Mouse (Mus musculus): Measurements from ENCODE around the gene St6galnac6. TPM values are rescaled to one million over a fixed set of nuclear protein-coding genes. Genes with fewer than 3 reads are reported as not detected.

St6galnac6 gene
- polyA plus RNA-seq, 1 experiment = 35.3 TPM

DNA sequence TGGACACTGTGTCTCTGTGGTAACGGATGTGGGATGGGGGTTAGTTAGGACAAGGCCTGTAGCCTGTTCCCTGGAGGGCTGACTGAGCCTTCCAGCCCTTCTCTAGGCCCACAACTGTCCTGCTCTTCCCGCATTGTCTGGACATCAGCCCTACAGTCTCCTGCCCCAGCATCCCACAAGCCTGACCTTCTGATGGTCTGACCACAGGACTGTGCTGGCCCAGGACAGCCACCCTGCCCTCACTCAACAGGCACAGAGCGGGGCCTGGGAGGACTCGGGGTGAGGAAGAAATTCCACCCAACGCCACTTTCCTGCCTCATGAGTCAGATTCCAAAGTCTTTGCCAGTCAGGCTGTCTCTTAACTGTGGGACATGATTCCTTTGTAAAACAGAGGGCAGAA lies 1.8 kb upstream of the St6galnac6 start:
- Histone ChIP-seq H3K4me3 (ENCODE audit: insufficient read depth, low read length) (no peak overlapping the region), H3K4me1 (ENCODE audit: control insufficient read depth, insufficient read depth, low read length) (peaks cover 8% of the 10 kb centered on the region), H3K27ac (ENCODE audit: insufficient read depth, low read depth, low read length) (no peak overlapping the region)
- no peak for TF ChIP-seq POLR2A (IDR thresholded peaks at IDR 0.05; ENCODE audit: borderline replicate concordance, low read depth, low read length)
- TF ChIP-seq CTCF (IDR thresholded peaks at IDR 0.05; ENCODE audit: low read depth, low read length) = no peak

DNA sequence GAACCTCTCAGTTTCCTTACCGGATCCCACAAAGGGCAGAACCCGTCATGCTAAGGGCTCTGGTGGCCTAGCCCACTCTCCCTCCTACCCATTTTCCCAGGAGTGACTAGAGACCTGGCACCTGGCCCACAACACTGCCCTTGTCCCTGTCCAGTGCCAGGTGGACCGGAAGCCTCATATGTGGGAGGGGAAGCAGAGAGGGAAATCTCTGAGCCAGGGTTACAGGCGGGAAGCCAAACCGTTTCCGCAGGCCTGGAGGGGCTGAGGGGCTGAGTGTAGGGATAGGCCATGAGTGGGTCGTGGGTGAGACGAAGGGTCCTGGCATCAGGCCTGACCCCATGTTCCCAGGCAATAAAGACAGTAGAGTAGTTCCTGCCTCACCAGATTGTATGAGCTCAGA lies 1.0 kb upstream of the St6galnac6 start:
- TF ChIP-seq CTCF (IDR thresholded peaks at IDR 0.05; ENCODE audit: low read depth, low read length) = no peak
- TF ChIP-seq POLR2A (IDR thresholded peaks at IDR 0.05; ENCODE audit: borderline replicate concordance, low read depth, low read length) = no peak
- no peak overlapping the region for H3K4me3 ChIP-seq (ENCODE audit: insufficient read depth, low read length)
- H3K4me1 ChIP-seq (ENCODE audit: control insufficient read depth, insufficient read depth, low read length) = peaks cover 8% of the 10 kb centered on the region
- no peak overlapping the region for H3K27ac ChIP-seq (ENCODE audit: insufficient read depth, low read depth, low read length)

DNA sequence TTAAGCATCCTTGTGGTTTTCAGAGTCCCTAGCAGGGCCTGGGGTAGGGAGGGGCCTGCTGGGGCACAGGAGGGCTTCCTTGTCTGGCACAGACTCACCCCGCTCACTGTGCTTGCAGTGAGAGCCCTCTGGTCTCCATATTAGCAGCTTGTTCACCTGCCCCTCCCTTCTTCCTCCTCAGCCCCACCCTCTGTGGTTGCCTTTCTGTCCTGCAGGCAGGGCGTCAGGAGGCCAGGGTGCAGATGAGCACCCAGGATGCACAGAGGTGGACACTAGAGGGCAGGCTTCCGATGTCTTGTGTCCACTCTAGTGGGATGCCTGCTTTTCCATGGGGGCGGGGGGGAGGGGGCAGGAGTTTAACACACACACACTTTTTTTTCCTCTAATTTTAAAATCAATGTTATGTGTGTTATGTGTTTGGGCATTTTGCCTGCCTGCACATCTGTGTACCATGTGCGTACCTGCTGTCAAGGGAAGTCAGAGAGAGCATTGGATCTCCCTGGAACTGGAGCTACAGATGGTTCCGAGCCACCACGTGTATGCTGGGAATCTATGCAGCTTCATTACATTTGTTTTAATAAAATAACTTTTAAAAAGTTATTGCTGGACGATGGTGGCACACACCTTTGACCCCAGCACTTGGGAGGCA lies 2.0 kb downstream of the St6galnac6 start:
- H3K4me3 ChIP-seq (ENCODE audit: insufficient read depth, low read length) = no peak overlapping the region
- no peak overlapping the region for H3K27ac ChIP-seq (ENCODE audit: insufficient read depth, low read depth, low read length)
- H3K4me1 ChIP-seq (ENCODE audit: control insufficient read depth, insufficient read depth, low read length) = peaks cover 9% of the 10 kb centered on the region
- TF ChIP-seq CTCF (IDR thresholded peaks at IDR 0.05; ENCODE audit: low read depth, low read length) (peak; percentile 46), POLR2A (IDR thresholded peaks at IDR 0.05; ENCODE audit: borderline replicate concordance, low read depth, low read length) (no peak)

DNA sequence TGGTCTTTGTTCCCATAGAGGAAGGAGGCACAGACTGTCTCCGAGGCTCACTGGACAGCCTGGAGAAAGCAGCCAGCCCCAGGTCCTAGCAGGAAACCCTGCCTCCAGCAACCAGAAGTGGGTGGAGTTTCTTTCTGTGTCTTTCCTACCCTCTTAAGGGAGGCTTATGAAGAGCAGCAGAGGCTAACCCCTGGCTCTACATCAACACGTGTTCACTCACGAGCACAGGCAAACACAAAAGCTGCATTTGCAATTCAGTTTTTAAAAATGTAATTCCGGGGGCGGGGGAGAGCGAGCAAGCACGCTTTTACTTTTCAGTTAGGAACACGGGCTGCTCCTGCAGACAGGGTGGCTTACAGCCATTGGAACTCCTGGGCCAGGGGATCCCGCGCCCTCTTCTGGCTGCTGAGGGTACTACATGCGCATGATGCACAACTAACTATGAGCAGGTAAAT lies 3.1 kb downstream of the St6galnac6 start:
- Histone ChIP-seq H3K4me1 (ENCODE audit: control insufficient read depth, insufficient read depth, low read length) (peaks cover 10% of the 10 kb centered on the region), H3K27ac (ENCODE audit: insufficient read depth, low read depth, low read length) (0 out of 2 replicates have a peak overlapping the region, but pooled peaks have one; percentile 33), H3K4me3 (ENCODE audit: insufficient read depth, low read length) (peak overlapping the region; percentile 55)
- TF ChIP-seq CTCF (IDR thresholded peaks at IDR 0.05; ENCODE audit: low read depth, low read length) (peak; percentile 80), POLR2A (IDR thresholded peaks at IDR 0.05; ENCODE audit: borderline replicate concordance, low read depth, low read length) (no peak)

DNA sequence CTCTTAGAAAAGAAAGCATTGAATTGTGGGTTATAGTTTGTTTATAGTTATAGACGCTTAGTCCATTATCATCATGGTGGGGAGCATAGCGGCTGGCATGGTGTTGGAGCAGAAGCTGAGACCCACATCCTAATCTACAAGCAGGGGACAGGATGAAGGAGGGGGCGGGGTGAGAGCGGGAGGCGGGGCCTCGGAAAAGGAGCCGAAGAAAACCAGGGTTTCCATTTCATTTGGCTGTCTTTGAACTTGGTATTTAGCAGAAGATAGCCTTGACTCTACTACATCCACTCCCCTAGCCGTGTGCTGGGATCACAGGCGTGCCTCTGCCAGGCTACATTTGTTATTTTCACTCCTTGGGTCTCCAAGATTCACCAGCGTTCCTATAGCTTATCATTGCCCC lies 5.1 kb downstream of the St6galnac6 start:
- no peak overlapping the region for H3K27ac ChIP-seq (ENCODE audit: insufficient read depth, low read depth, low read length)
- peaks cover 16% of the 10 kb centered on the region for H3K4me1 ChIP-seq (ENCODE audit: control insufficient read depth, insufficient read depth, low read length)
- TF ChIP-seq POLR2A (IDR thresholded peaks at IDR 0.05; ENCODE audit: borderline replicate concordance, low read depth, low read length) (no peak), CTCF (IDR thresholded peaks at IDR 0.05; ENCODE audit: low read depth, low read length) (no peak)
- no peak overlapping the region for H3K4me3 ChIP-seq (ENCODE audit: insufficient read depth, low read length)

DNA sequence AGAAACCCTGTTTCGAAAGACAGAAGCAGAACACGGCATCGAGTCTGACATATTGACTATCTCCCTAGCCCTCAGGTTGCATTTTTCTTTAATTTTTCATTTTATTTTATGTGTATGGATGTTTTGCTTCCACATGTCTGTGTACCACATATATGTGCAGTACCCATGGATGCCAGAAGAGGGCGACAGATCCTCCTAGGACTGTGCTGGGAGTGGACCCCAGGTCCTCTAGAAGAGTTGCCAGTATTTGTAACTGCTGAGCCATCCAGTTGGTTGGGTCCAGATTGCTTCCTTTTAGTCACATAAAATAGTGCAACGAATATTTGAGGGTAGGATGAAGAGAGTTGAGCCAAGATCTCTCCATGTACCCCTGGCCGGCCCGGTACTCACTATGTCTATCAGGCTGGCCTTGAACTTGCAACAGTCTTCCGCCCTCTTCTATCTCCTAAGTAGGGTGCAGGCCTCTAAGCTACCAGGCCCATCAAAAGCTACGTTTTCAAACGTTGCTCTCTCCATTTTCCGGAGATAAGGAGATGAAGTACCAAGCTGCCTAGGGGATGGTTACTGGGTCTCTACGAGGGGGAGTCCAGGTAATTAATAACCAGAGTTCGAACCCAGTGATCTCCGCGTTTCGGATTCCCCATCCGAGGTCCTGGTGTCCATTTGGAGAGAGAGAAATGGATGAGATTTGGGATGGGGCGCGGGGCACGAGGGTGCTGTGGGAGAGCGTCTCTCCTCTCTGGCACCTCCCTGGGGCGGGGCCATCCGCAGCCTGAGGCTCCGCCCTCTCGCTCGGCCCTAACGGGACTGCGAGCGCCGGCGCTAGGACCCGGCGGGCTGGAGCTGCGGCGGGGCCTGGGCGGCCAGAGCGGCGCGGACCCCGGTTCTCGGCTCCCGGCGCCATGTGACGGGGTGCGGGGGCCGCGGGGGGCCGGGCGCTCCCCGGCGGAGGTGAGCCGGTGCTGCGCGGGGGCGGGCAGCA lies 6.9 kb downstream of the St6galnac6 start:
- no peak for TF ChIP-seq POLR2A (IDR thresholded peaks at IDR 0.05; ENCODE audit: borderline replicate concordance, low read depth, low read length)
- peak; percentile 59 for TF ChIP-seq CTCF (IDR thresholded peaks at IDR 0.05; ENCODE audit: low read depth, low read length)
- peak overlapping the region; percentile 93 for H3K4me3 ChIP-seq (ENCODE audit: insufficient read depth, low read length)
- peaks cover 22% of the 10 kb centered on the region for H3K4me1 ChIP-seq (ENCODE audit: control insufficient read depth, insufficient read depth, low read length)
- peak overlapping the region; percentile 81 for H3K27ac ChIP-seq (ENCODE audit: insufficient read depth, low read depth, low read length)

DNA sequence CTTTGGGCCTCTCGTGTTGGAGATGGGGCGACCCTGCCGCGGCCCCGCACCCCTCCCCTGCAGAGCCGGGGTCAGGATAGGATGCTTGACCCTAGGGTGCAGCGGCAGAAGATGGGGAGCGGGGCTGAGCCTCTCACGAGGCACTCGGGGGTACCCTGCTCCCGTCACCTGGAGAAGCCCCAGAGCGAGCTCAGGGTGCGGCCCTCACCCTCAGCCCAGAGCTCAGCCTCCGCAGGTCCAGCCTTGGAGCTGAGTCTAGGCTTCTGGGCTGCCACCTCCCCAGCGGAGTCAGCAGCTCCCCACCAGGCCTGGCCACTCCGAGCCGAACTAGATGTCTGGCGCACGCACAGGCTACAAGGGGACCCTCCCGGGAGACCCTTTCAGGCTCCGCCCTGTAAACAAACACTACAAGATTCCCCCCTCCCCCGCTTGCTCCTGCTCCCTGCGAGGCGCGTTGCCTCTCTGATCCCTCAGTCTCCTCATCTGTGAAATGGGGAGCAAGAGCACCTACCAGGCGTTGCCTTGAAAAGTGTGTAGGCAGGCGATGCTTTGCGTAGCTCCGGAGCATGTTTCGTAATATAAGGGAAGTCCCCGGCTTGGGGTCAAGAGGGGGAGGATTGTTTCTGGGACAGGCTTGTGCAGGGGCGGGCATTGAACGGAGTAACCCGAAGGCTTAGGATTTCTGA lies 7.9 kb downstream of the St6galnac6 start:
- H3K4me1 ChIP-seq (ENCODE audit: control insufficient read depth, insufficient read depth, low read length) = peaks cover 14% of the 10 kb centered on the region

DNA sequence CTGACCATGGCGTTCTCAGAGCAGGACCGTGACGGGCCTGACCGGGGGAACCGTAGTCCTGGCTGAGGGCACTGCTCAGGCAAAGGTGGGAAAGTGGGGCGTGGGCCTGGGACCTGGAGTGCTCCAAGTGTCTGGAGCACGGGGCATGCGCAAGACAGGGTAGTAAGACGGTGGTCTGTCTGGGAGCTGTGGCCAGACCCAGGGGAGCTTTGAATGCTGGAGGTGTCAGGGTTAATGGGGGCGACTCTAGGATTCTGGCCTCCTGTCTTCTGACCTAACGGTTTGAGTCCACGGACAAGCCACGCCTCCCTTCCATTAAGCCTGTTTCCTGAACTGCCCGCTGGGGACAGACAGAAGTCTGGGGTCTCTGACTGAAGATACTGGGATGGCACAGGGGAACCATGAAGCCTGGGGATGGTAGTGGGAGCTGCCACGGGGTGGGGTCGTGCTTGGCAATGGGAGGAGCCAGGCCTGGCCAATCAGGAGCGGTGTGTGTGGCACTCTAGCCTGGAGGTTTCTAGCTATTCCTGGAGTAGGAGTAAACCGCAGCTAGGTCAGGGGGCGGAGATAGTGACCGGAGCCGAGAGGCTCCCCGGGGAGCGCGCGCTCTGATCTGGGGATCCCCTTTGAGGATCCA lies 8.8 kb downstream of the St6galnac6 start:
- TF ChIP-seq POLR2A (IDR thresholded peaks at IDR 0.05; ENCODE audit: borderline replicate concordance, low read depth, low read length) = no peak
- TF ChIP-seq CTCF (IDR thresholded peaks at IDR 0.05; ENCODE audit: low read depth, low read length) = no peak

More for the DNA sequence above, 7.9 kb downstream of the St6galnac6 start:
- TF ChIP-seq POLR2A (IDR thresholded peaks at IDR 0.05; ENCODE audit: borderline replicate concordance, low read depth, low read length) (no peak), CTCF (IDR thresholded peaks at IDR 0.05; ENCODE audit: low read depth, low read length) (no peak)
- Histone ChIP-seq H3K4me3 (ENCODE audit: insufficient read depth, low read length) (peak overlapping the region; percentile 93), H3K27ac (ENCODE audit: insufficient read depth, low read depth, low read length) (peak overlapping the region; percentile 81)

More for the DNA sequence above, 8.8 kb downstream of the St6galnac6 start:
- Histone ChIP-seq H3K4me3 (ENCODE audit: insufficient read depth, low read length) (peak overlapping the region; percentile 93), H3K27ac (ENCODE audit: insufficient read depth, low read depth, low read length) (peak overlapping the region; percentile 83), H3K4me1 (ENCODE audit: control insufficient read depth, insufficient read depth, low read length) (peaks cover 14% of the 10 kb centered on the region)
